10 mouse cellular contexts compared by ENCODE assay signal in genomic region chr11:48605223-48605824, GRCm38 (mm10).
DNase-seq lines count a peak whose midpoint lies in the region; ATAC-seq lines count a peak whose summit lies in the region.
"Had no signal": no experiment of that assay in that cellular context is flagged by ENCODE, and none has a peak within 500 bp of the region (broad histone marks: within the 10 kb centered on the region; RNA-seq: fewer than 3 reads in every experiment).

No protein-coding gene starts in this region.

- H3K9ac ChIP-seq in embryonic facial prominence, embryonic 14.5 days (ENCODE audit: low read depth, low read length): no peak overlapping the region
- no peak overlapping the region for H3K9ac ChIP-seq in midbrain, embryonic 13.5 days (replicated peaks)

- H3K36me3 ChIP-seq in heart, embryonic 10.5 days: no peaks in the 10 kb centered on the region
- no peaks in the 10 kb centered on the region for H3K36me3 ChIP-seq in embryonic facial prominence, embryonic 14.5 days (ENCODE audit: control insufficient read depth, insufficient read depth, low read length)
- H3K36me3 ChIP-seq in midbrain, embryonic 13.5 days: no peaks in the 10 kb centered on the region
- H3K36me3 ChIP-seq: midbrain, embryonic 10.5 days had no signal

- no peaks in the 10 kb centered on the region for H3K9me3 ChIP-seq in heart, embryonic 10.5 days
- no peaks in the 10 kb centered on the region for H3K9me3 ChIP-seq in embryonic facial prominence, embryonic 14.5 days (ENCODE audit: control insufficient read depth, low read length)
- H3K9me3 ChIP-seq in midbrain, embryonic 13.5 days: no peaks in the 10 kb centered on the region
- H3K9me3 ChIP-seq: midbrain, embryonic 10.5 days had no signal

- ATAC-seq in embryonic facial prominence, embryonic 14.5 days (ENCODE audit: low read depth): peak; percentile 77
- no peak for ATAC-seq in midbrain, embryonic 13.5 days
- no peak for ATAC-seq in monocyte, adult 5-6 weeks (replicated peaks; ENCODE audit: insufficient number of reproducible peaks, low FRiP score, low TSS enrichment, poor library complexity, severe bottlenecking)

- WGBS in heart, embryonic 10.5 days: 58% methylated on average over 5 of the region's 5 CpGs
- WGBS in embryonic facial prominence, embryonic 14.5 days: 18% methylated on average over 5 of the region's 5 CpGs
- WGBS in midbrain, embryonic 13.5 days: 82% methylated on average over 5 of the region's 5 CpGs

- H3K27ac ChIP-seq in heart, embryonic 10.5 days: no peak overlapping the region
- no peak overlapping the region for H3K27ac ChIP-seq in embryonic facial prominence, embryonic 14.5 days (replicated peaks; ENCODE audit: low read depth, low read length)
- no peak overlapping the region for H3K27ac ChIP-seq in midbrain, embryonic 13.5 days
- H3K27ac ChIP-seq: midbrain, embryonic 10.5 days had no signal

- H3K4me1 ChIP-seq in heart, embryonic 10.5 days: no peaks in the 10 kb centered on the region
- H3K4me1 ChIP-seq in embryonic facial prominence, embryonic 14.5 days (ENCODE audit: control insufficient read depth, insufficient read depth, low read length): no peaks in the 10 kb centered on the region
- no peaks in the 10 kb centered on the region for H3K4me1 ChIP-seq in midbrain, embryonic 13.5 days (replicated peaks)
- H3K4me1 ChIP-seq: midbrain, embryonic 10.5 days had no signal

- peak; percentile 98 for DNase-seq in heart, adult 11 months
- DNase-seq in heart, embryonic 10.5 days (ENCODE audit: low spot score): no peak
- DNase-seq in embryonic facial prominence, embryonic 14.5 days (ENCODE audit: low spot score): peak; percentile 94
- peak; percentile 43 to 66 for DNase-seq in heart, postnatal 36 days
- peak; percentile 63 for DNase-seq in lung, postnatal 14 days
- no peak for DNase-seq in thymus, postnatal 14 days
- DNase-seq: cerebellum, postnatal 36 days had no signal

- H3K27me3 ChIP-seq in heart, embryonic 10.5 days (ENCODE audit: insufficient read depth, poor library complexity, severe bottlenecking): no peaks in the 10 kb centered on the region
- no peaks in the 10 kb centered on the region; the same call in 1 of the 2 replicates for H3K27me3 ChIP-seq in embryonic facial prominence, embryonic 14.5 days (replicated peaks; ENCODE audit: control insufficient read depth, insufficient read depth, low read length)
- no peaks in the 10 kb centered on the region for H3K27me3 ChIP-seq in midbrain, embryonic 13.5 days

- H3K4me3 ChIP-seq in heart, embryonic 10.5 days: no peak overlapping the region
- H3K4me3 ChIP-seq in embryonic facial prominence, embryonic 14.5 days (ENCODE audit: low read depth, low read length): no peak overlapping the region
- no peak overlapping the region for H3K4me3 ChIP-seq in midbrain, embryonic 13.5 days (replicated peaks)
- H3K4me3 ChIP-seq: midbrain, embryonic 10.5 days had no signal

- H3K4me2 ChIP-seq in embryonic facial prominence, embryonic 14.5 days (ENCODE audit: low read depth, low read length): no peak overlapping the region
- no peak overlapping the region for H3K4me2 ChIP-seq in midbrain, embryonic 13.5 days (replicated peaks)

- intact Hi-C loops in heart, postnatal 36 days (cut with DNase I): no loop called here

Comparison
In these comparisons a context has a peak if more than half of its experiments do, and no peak if none do; other contexts are left out.
1. DNase-seq: peak in heart, adult 11 months (single experiment), embryonic facial prominence, embryonic 14.5 days (single experiment), heart, postnatal 36 days (2 of 2) and lung, postnatal 14 days (single experiment); none in heart, embryonic 10.5 days (single experiment) and thymus, postnatal 14 days (single experiment).